Mouse (Mus musculus) induced T-regulatory cell, adult 2 months (primary cell): ENCODE measurements at regions not wholly inside any gene's neighbourhood (a gene's known extent, or its start where the extent isn't known, plus 50 kb on each side); places are given as distances from the start of the nearest gene placed in this dataset.
"Not testable (repeated sequence)": the region's sequence is repeated elsewhere in the genome, so short reads cannot be mapped to it uniquely, and the experiment has no call there.

Source experiments
- DNase-seq: peaks from one replicate; pipeline ENCODE4 v3.0.0-alpha.2; 2012; ENCODE audit warnings: low read depth

GRCm38 (mm10) chr12:107156791-107157428 is 331.5 kb upstream of the 3110018I06Rik start:
- no peak for DNase-seq

GRCm38 (mm10) chr12:107159126-107159525 is 329.3 kb upstream of the 3110018I06Rik start:
- DNase-seq: peak; percentile 45

- DNase-seq: peak; percentile 82
These were observed 328.3 kb upstream of the 3110018I06Rik start for GRCm38 (mm10) chr12:107160137-107160536.

- peak; percentile 67 for DNase-seq
These were observed 327.8 kb upstream of the 3110018I06Rik start for GRCm38 (mm10) chr12:107160628-107161027.

GRCm38 (mm10) chr12:107170926-107171325 is 317.5 kb upstream of the 3110018I06Rik start:
- no peak for DNase-seq

- no peak for DNase-seq
These were observed 316.8 kb upstream of the 3110018I06Rik start for GRCm38 (mm10) chr12:107171676-107172075.

GRCm38 (mm10) chr12:107178676-107179075 is 309.8 kb upstream of the 3110018I06Rik start:
- no peak for DNase-seq

GRCm38 (mm10) chr12:107180501-107180900 is 307.9 kb upstream of the 3110018I06Rik start:
- peak; percentile 73 for DNase-seq

GRCm38 (mm10) chr12:107181291-107181690 is 307.1 kb upstream of the 3110018I06Rik start:
- DNase-seq: no peak

GRCm38 (mm10) chr12:107182091-107182655 is 306.3 kb upstream of the 3110018I06Rik start:
- DNase-seq: peak; percentile 77

- DNase-seq: peak; percentile 91
These were observed 305.1 kb upstream of the 3110018I06Rik start for GRCm38 (mm10) chr12:107183283-107183682.

- peak; percentile 70 for DNase-seq
These were observed 304.0 kb upstream of the 3110018I06Rik start for GRCm38 (mm10) chr12:107184426-107184825.

- no peak for DNase-seq
These were observed 302.1 kb upstream of the 3110018I06Rik start for GRCm38 (mm10) chr12:107186361-107186760.

- DNase-seq: no peak
These were observed 300.4 kb upstream of the 3110018I06Rik start for GRCm38 (mm10) chr12:107188055-107188454.

GRCm38 (mm10) chr12:107198389-107199018 is 289.9 kb upstream of the 3110018I06Rik start:
- no peak for DNase-seq

GRCm38 (mm10) chr12:107200903-107201302 is 287.5 kb upstream of the 3110018I06Rik start:
- DNase-seq: peak; percentile 44

GRCm38 (mm10) chr12:107208826-107209225 is 279.6 kb upstream of the 3110018I06Rik start:
- not testable (repeated sequence) for DNase-seq

- DNase-seq: no peak
These were observed 275.6 kb upstream of the 3110018I06Rik start for GRCm38 (mm10) chr12:107212826-107213225.

- no peak for DNase-seq
These were observed 272.3 kb upstream of the 3110018I06Rik start for GRCm38 (mm10) chr12:107216119-107216518.

- DNase-seq: no peak
These were observed 267.0 kb upstream of the 3110018I06Rik start for GRCm38 (mm10) chr12:107221276-107221970.

GRCm38 (mm10) chr12:107222106-107222505 is 266.3 kb upstream of the 3110018I06Rik start:
- DNase-seq: no peak

- no peak for DNase-seq
These were observed 258.3 kb upstream of the 3110018I06Rik start for GRCm38 (mm10) chr12:107230097-107230496.

GRCm38 (mm10) chr12:107231629-107232028 is 256.8 kb upstream of the 3110018I06Rik start:
- no peak for DNase-seq
